Mouse (Mus musculus) liver, postnatal 0 days (tissue): ENCODE measurements around the gene Kif21a. TPM values are rescaled to one million over a fixed set of nuclear protein-coding genes. Genes with fewer than 3 reads are reported as not detected.
A peak's percentile ranks its signal among the peaks of the same experiment; 100 is the strongest.

Experiments
- ATAC-seq: fragments of 200-750 bp; cut with Nextera tagmentation; 2 replicates; pipeline ENCODE4 v1.8.0; 2017; ENCODE audit warnings: mild to moderate bottlenecking, moderate library complexity
- DNase-seq: peaks from one replicate; pipeline ENCODE4 v3.0.0-alpha.2; 2016
- H3K27ac ChIP-seq: fragments of 300-500 bp; sonication (generic); 2 replicates; pipeline ENCODE4 v1.5.1; 2014; ENCODE audit warnings: antibody characterized with exemption, moderate library complexity, mild to moderate bottlenecking, low read depth
- H3K27me3 ChIP-seq: fragments of 300-500 bp; sonication (generic); 2 replicates; pipeline ENCODE4 v1.6.1; 2014; ENCODE audit warnings: low read length, control low read depth, mixed read lengths; ENCODE audit not compliant: insufficient read depth
- H3K36me3 ChIP-seq: fragments of 300-500 bp; sonication (generic); replicated peaks from 2 replicates; pipeline ENCODE4 v1.6.1; 2014; ENCODE audit warnings: mild to moderate bottlenecking, control low read depth, low read length, moderate library complexity, mixed read lengths; ENCODE audit not compliant: insufficient read depth
- H3K4me1 ChIP-seq: fragments of 300-500 bp; sonication (generic); 2 replicates; pipeline ENCODE4 v1.6.1; 2014; ENCODE audit warnings: antibody characterized with exemption, mild to moderate bottlenecking, control low read depth; ENCODE audit not compliant: insufficient read depth
- H3K4me2 ChIP-seq: fragments of 300-500 bp; sonication (generic); 2 replicates; pipeline ENCODE4 v1.6.1; 2014; ENCODE audit warnings: low read depth, mild to moderate bottlenecking, low read length, moderate library complexity, mixed read lengths
- H3K4me3 ChIP-seq: fragments of 300-500 bp; sonication (generic); 2 replicates; pipeline ENCODE4 v1.5.1; 2014; ENCODE audit warnings: low read depth, low read length
- H3K9ac ChIP-seq: fragments of 300-500 bp; sonication (generic); replicated peaks from 2 replicates; pipeline ENCODE4 v1.6.1; 2014; ENCODE audit warnings: mild to moderate bottlenecking, moderate library complexity
- H3K9me3 ChIP-seq: fragments of 300-500 bp; sonication (generic); 2 replicates; pipeline ENCODE4 v1.6.1; 2016; ENCODE audit warnings: mild to moderate bottlenecking, control low read depth, low read length, mixed read lengths
- CTCF ChIP-seq: sonication (generic); IDR thresholded peaks from 2 replicates; pipeline ENCODE4 v1.5.1; 2016; ENCODE audit warnings: antibody characterized with exemption, low read depth
- EP300 ChIP-seq: IDR thresholded peaks from 2 replicates; pipeline ENCODE4 v1.6.1; 2016; ENCODE audit warnings: antibody characterized with exemption, low read depth, mild to moderate bottlenecking
- whole genome bisulfite sequencing: fragments of 180-500 bp; shearing (Covaris S2); extraction: QIAGEN DNeasy Blood & Tissue Kit; methylation state at CpG from one replicate; pipeline ENCODE4 v1.1.7; 2014; ENCODE audit not compliant: insufficient replicate concordance; 5-methylcytosine and 5-hydroxymethylcytosine counted together
- polyA plus RNA-seq: library from polyadenylated mRNA; unstranded; fragments of >200 nt; fragmentation: Nextera tagmentation; extraction: Ambion mirVana; gene quantifications from 2 replicates; pipeline ENCODE4 v1.2.1, GENCODE M21; 2015

Kif21a gene
- polyA plus RNA-seq, 1 experiment from 2014 or later, result 5.2 TPM

DNA sequence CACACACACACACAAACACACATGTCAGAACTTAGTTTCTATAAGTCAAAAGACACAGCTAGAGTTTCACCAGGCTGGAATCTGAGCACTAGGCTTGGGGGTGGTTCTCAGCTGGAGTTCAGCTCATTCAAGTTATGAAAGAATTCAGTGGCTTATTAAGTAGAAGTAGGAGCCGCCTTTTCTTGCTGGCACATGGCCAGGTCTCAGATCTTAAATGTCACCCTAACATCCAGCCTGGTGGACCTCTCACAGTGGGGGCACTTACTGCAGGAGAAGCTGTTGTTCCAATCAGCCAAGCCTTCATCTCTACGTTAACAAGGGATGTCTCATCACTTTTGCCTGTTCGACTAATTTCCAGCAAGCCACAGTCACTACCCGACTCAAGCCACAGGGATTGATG is 39.5 kb downstream of the Kif21a start:
- no peak for DNase-seq
- Histone ChIP-seq H3K9me3 (no peaks in the 10 kb centered on the region), H3K9ac (no peak overlapping the region), H3K27ac (no peak overlapping the region), H3K4me2 (no peak overlapping the region), H3K27me3 (no peaks in the 10 kb centered on the region), H3K36me3 (no peaks in the 10 kb centered on the region), H3K4me1 (0 out of 2 replicates have a peak, but pooled peaks cover 2% of the 10 kb centered on the region), H3K4me3 (no peak overlapping the region)
- WGBS, result 81% methylated on average over 4 of the region's 4 CpGs
- no peak for TF ChIP-seq CTCF
- TF ChIP-seq EP300, result no peak
- no peak for ATAC-seq

DNA sequence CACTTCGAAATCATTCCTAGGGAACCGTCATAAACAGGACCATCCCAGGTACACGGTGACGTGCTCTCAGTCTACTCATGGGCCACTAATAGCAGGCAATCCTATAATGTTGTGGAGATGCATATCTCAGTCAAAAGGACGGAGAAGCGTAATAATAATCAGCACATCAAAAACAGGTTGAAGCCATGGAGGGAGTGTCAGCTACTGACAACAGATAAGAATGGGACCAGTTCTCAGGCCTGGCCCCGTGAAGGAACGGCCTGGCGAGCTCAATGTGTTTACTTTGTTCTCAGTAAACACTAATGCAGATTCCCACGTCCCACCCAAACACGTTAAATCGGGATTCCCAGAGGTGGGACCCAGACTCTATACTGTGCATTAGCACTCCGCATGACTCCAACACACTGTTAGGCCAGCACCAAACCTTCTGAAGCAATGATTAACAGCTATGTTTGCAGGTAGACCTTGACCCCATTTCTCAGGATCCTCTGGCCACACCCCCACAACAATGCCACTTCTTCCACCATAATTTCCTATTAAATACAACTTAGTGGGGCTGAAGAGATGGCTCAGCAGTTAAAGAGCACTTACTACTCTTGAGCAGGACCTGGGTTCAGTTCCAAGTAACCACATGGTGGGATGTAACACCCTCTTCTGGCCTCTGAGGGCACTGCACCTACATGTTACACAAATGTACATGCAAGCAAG is 42.5 kb downstream of the Kif21a start:
- Histone ChIP-seq H3K9me3 (no peaks in the 10 kb centered on the region), H3K36me3 (no peaks in the 10 kb centered on the region), H3K27ac (no peak overlapping the region), H3K4me1 (no peaks in the 10 kb centered on the region), H3K4me3 (no peak overlapping the region), H3K27me3 (no peaks in the 10 kb centered on the region), H3K9ac (no peak overlapping the region), H3K4me2 (0 out of 2 replicates have a peak overlapping the region, but pooled peaks have one; percentile 27)
- 67% methylated on average over 13 of the region's 13 CpGs for WGBS
- ATAC-seq (peak; percentile 82), DNase-seq (no peak)
- no peak for TF ChIP-seq CTCF
- no peak for TF ChIP-seq EP300

DNA sequence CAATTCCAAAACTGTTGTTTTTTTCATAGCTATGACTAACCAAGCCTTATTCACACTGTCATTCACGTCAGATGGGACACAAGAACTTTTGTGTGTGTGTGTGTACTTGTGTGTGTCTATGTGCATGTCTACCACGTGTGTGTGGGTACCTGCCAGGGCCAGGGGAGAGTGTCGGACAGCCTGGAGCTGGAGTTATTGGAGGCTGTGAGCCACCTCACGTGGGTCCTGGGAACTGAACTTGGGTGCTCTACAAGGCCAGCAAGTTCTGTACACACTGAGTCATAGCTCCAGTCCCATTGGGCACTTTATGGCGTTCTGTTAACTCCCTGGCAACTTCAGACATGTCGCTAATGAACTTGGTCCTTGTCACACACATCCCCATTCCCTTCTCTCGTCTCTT is 45.0 kb downstream of the Kif21a start:
- H3K9ac ChIP-seq, result no peak overlapping the region
- no peak overlapping the region for H3K27ac ChIP-seq
- no peaks in the 10 kb centered on the region for H3K27me3 ChIP-seq
- TF ChIP-seq CTCF (no peak), EP300 (no peak)
- no peaks in the 10 kb centered on the region for H3K36me3 ChIP-seq
- H3K4me2 ChIP-seq, result no peak overlapping the region
- H3K4me1 ChIP-seq, result no peaks in the 10 kb centered on the region
- no peak overlapping the region for H3K4me3 ChIP-seq
- no peaks in the 10 kb centered on the region for H3K9me3 ChIP-seq
- DNase-seq (no peak), ATAC-seq (no peak)
- WGBS, result 78% methylated on average over 7 of the region's 7 CpGs

DNA sequence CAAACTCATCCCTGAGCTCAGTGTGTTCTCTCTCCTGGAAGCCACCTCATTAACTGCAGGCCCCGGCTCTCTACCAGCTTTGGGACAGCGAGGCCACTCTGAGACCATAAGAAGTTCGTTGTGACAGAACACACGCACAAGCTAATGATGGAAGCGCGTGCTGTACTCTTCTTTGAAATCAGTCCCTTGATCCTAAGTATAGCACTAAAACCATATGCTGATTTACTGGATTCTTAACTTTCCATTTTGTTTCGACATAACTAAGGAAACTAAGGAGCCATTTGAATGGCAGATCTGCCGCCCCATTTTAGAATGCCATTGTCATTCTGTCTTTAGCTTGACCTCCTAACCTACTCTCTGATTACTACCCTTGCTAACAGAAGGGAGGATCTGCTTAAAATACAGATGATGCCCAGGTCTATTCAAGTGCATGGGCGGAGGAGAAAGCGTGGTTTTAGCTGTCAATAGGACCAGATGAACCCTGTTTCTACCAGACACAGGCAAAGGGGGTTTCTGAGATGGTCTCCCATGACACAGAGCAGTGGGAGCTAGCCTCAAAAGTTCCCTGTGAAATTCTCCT is 48.6 kb downstream of the Kif21a start:
- Histone ChIP-seq H3K4me3 (no peak overlapping the region), H3K9me3 (no peaks in the 10 kb centered on the region), H3K4me1 (no peaks in the 10 kb centered on the region), H3K36me3 (0 out of 2 replicates have a peak, but pooled peaks cover 4% of the 10 kb centered on the region), H3K4me2 (no peak overlapping the region), H3K9ac (no peak overlapping the region), H3K27ac (no peak overlapping the region), H3K27me3 (no peaks in the 10 kb centered on the region)
- DNase-seq (no peak), ATAC-seq (no peak)
- WGBS, result 85% methylated on average over 10 of the region's 10 CpGs
- no peak for TF ChIP-seq EP300
- TF ChIP-seq CTCF, result no peak

DNA sequence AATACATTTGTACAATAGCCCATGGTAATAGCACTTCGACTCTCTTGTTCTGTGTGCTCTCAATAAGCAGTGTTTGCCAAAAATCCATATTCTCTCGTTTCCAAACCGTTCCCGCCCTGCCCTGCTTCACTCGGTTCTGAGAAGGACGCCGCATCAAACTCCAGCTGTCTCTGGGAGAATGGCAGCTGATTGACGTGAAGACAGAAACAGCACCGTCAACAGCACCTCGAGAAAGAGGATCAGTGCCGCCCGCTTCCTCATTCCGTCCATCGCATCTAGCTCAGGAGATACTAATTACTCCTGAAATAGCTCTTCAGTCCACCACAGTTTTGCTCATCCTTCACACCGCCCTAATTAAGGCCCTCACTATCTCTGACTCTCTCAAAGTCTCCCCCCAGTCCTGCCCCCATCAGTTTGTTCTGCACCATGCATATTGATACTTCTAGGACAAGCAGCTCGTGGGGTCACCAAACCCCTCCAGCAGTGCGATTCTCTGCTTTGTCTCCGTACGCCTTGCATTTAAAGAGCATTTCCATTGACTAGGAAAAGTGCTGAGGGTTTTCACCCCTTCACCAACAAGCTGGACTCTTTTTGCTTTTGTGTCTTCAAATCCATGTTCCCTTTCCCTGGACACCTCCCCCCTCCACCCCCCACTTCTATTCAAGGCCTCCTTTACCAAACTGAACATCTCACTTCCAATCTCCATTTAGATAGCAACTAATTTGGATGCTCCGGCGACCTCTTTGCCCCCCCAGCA is 49.3 kb downstream of the Kif21a start:
- ATAC-seq (no peak), DNase-seq (no peak)
- no peak overlapping the region for H3K4me3 ChIP-seq
- no peak overlapping the region for H3K9ac ChIP-seq
- H3K27me3 ChIP-seq, result no peaks in the 10 kb centered on the region
- H3K36me3 ChIP-seq, result 0 out of 2 replicates have a peak, but pooled peaks cover 4% of the 10 kb centered on the region
- H3K9me3 ChIP-seq, result no peaks in the 10 kb centered on the region
- no peak for TF ChIP-seq EP300
- no peak for TF ChIP-seq CTCF
- H3K4me2 ChIP-seq, result no peak overlapping the region
- peaks cover 3% of the 10 kb centered on the region; the same call in 1 of the 2 replicates for H3K4me1 ChIP-seq
- 78% methylated on average over 21 of the region's 21 CpGs for WGBS
- no peak overlapping the region for H3K27ac ChIP-seq

DNA sequence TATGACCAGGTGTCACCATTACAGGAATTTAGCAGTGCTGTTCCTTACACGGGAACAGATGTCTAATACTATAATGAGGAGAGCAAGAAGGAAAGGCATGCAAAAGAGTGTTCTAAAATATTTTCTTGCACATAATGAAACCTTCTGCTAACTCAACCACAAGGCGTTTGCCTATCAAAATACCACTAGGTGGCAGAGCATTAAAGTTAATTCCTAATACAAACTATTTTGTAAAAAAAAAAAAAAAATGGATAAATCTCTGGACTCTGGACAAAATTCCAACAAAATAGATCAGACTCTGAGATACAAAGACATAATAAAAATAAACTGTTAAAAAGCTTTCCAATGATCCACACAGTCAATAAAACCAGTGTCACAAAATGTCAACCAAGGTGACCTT is 56.9 kb downstream of the Kif21a start:
- Histone ChIP-seq H3K9me3 (no peaks in the 10 kb centered on the region), H3K9ac (no peak overlapping the region), H3K36me3 (peaks cover 11% of the 10 kb centered on the region; the same call in 1 of the 2 replicates), H3K4me1 (peaks cover 3% of the 10 kb centered on the region; the same call in 1 of the 2 replicates), H3K27me3 (no peaks in the 10 kb centered on the region), H3K4me3 (no peak overlapping the region), H3K4me2 (no peak overlapping the region), H3K27ac (peak overlapping the region; percentile 36; the same call in 1 of the 2 replicates)
- ATAC-seq (peak; percentile 37), DNase-seq (no peak)
- WGBS, result 70% methylated on average over 2 of the region's 2 CpGs
- TF ChIP-seq CTCF, result peak; percentile 27
- TF ChIP-seq EP300, result no peak
